Mouse (Mus musculus) ZHBTc4 (cell line): ENCODE measurements around the gene Fam102b.

Experiments
- DNase-seq: peaks from one replicate; pipeline ENCODE4 v3.0.0-alpha.2; 2011; ENCODE audit warnings: low read depth, low spot score

Fam102b gene

GRCm38 (mm10) chr3:108961226-108961625 is 66.2 kb downstream of the Fam102b start:
- no peak for DNase-seq

- DNase-seq: no peak
Measured at GRCm38 (mm10) chr3:108959680-108960295, 67.6 kb downstream of the Fam102b start.

- no peak for DNase-seq
Measured at GRCm38 (mm10) chr3:108957976-108958375, 69.4 kb downstream of the Fam102b start.

- no peak for DNase-seq
Measured at GRCm38 (mm10) chr3:108940996-108941395, 86.4 kb downstream of the Fam102b start.

GRCm38 (mm10) chr3:108940001-108940633 is 87.3 kb downstream of the Fam102b start, which contains the start of gene Gm9857:
Gene Gm9857 (minus strand): TSS chr3:108940445.
- peak; percentile 77 for DNase-seq

- no peak for DNase-seq
Measured at GRCm38 (mm10) chr3:108939573-108939972, 87.8 kb downstream of the Fam102b start, which contains the start of gene Henmt1. Gene Henmt1 (plus strand): TSS chr3:108939873.

GRCm38 (mm10) chr3:108938691-108939090 is 88.7 kb downstream of the Fam102b start:
- DNase-seq: no peak

- no peak for DNase-seq
Measured at GRCm38 (mm10) chr3:108933557-108933956, 93.8 kb downstream of the Fam102b start.

- no peak for DNase-seq
Measured at GRCm38 (mm10) chr3:108926308-108926707, 101.1 kb downstream of the Fam102b start.

GRCm38 (mm10) chr3:108925677-108926076 is 101.7 kb downstream of the Fam102b start:
- DNase-seq: no peak

- DNase-seq: no peak
Measured at GRCm38 (mm10) chr3:108921822-108922221, 105.6 kb downstream of the Fam102b start.
